Mouse (Mus musculus) limb, embryonic 13.5 days (tissue): ENCODE results near the gene Tmco1. TPM values are rescaled to one million over a fixed set of nuclear protein-coding genes. Genes with fewer than 3 reads are reported as not detected.
A peak's percentile ranks its signal among the peaks of the same experiment; 100 is the strongest.

Experiments
- ATAC-seq: fragments of 200-750 bp; cut with Nextera tagmentation; 2 replicates; pipeline ENCODE4 v1.8.0; 2017; ENCODE audit warnings: low read depth, moderate number of reproducible peaks, moderate TSS enrichment; ENCODE audit not compliant: low FRiP score
- H3K27ac ChIP-seq: fragments of 300-500 bp; sonication (generic); 2 replicates; pipeline ENCODE4 v1.5.1; 2015; ENCODE audit warnings: inconsistent platforms, mild to moderate bottlenecking, moderate library complexity
- H3K27me3 ChIP-seq: fragments of 300-500 bp; sonication (generic); 2 replicates; pipeline ENCODE4 v1.6.1; 2015; ENCODE audit warnings: mild to moderate bottlenecking, inconsistent platforms
- H3K36me3 ChIP-seq: fragments of 300-500 bp; sonication (generic); 2 replicates; pipeline ENCODE4 v1.6.1; 2015; ENCODE audit warnings: inconsistent platforms, mild to moderate bottlenecking, moderate library complexity
- H3K4me1 ChIP-seq: fragments of 300-500 bp; sonication (generic); 2 replicates; pipeline ENCODE4 v1.6.1; 2015; ENCODE audit warnings: inconsistent platforms
- H3K4me2 ChIP-seq: fragments of 300-500 bp; sonication (generic); replicated peaks from 2 replicates; pipeline ENCODE4 v1.6.1; 2015; ENCODE audit warnings: inconsistent platforms, mild to moderate bottlenecking, moderate library complexity
- H3K4me3 ChIP-seq: fragments of 300-500 bp; sonication (generic); 2 replicates; pipeline ENCODE4 v1.5.1; 2015; ENCODE audit warnings: moderate library complexity, mild to moderate bottlenecking, inconsistent platforms
- H3K9ac ChIP-seq: fragments of 300-500 bp; sonication (generic); 2 replicates; pipeline ENCODE4 v1.6.1; 2015; ENCODE audit warnings: mild to moderate bottlenecking, inconsistent platforms
- H3K9me3 ChIP-seq: fragments of 300-500 bp; sonication (generic); 2 replicates; pipeline ENCODE4 v1.6.1; 2016; ENCODE audit warnings: inconsistent platforms
- WGBS: fragments of 180-500 bp; shearing (Covaris S2); methylation state at CpG from one replicate; pipeline ENCODE4 v1.1.7; 2015; 5-methylcytosine and 5-hydroxymethylcytosine counted together
- polyA plus RNA-seq: library from polyadenylated mRNA; unstranded; fragments of >200 nt; fragmentation: Nextera tagmentation; extraction: Ambion mirVana; gene quantifications from 2 replicates; pipeline ENCODE4 v1.2.1, GENCODE M21; 2015

Tmco1 gene
- polyA plus RNA-seq, 1 experiment from 2014 or later: 80.4 TPM

GRCm38 (mm10) chr1:167363322-167363721, 55.1 kb downstream of the Tmco1 start:
- peaks cover 53% of the 10 kb centered on the region for H3K36me3 ChIP-seq
- H3K4me2 ChIP-seq: no peak overlapping the region
- H3K9ac ChIP-seq: no peak overlapping the region
- no peak for ATAC-seq
- WGBS: 46% methylated on average over 5 of the region's 5 CpGs
- H3K27me3 ChIP-seq: no peaks in the 10 kb centered on the region
- no peak overlapping the region for H3K27ac ChIP-seq
- no peak overlapping the region for H3K4me3 ChIP-seq
- H3K4me1 ChIP-seq: 0 out of 2 replicates have a peak, but pooled peaks cover 3% of the 10 kb centered on the region
- H3K9me3 ChIP-seq: no peaks in the 10 kb centered on the region

- Histone ChIP-seq H3K27me3 (no peaks in the 10 kb centered on the region), H3K9ac (no peak overlapping the region), H3K4me2 (no peak overlapping the region), H3K4me3 (no peak overlapping the region), H3K36me3 (peaks cover 44% of the 10 kb centered on the region), H3K9me3 (no peaks in the 10 kb centered on the region), H3K27ac (no peak overlapping the region), H3K4me1 (0 out of 2 replicates have a peak, but pooled peaks cover 3% of the 10 kb centered on the region)
- ATAC-seq: no peak
- 91% methylated on average over 7 of the region's 7 CpGs for WGBS
Measured at GRCm38 (mm10) chr1:167365808-167366207, 57.6 kb downstream of the Tmco1 start.

GRCm38 (mm10) chr1:167366621-167367020, 58.4 kb downstream of the Tmco1 start:
- Histone ChIP-seq H3K27me3 (no peaks in the 10 kb centered on the region), H3K36me3 (peaks cover 37% of the 10 kb centered on the region), H3K4me3 (no peak overlapping the region), H3K9me3 (no peaks in the 10 kb centered on the region), H3K27ac (no peak overlapping the region), H3K4me2 (no peak overlapping the region), H3K4me1 (0 out of 2 replicates have a peak, but pooled peaks cover 3% of the 10 kb centered on the region), H3K9ac (no peak overlapping the region; the same call in 1 of the 2 replicates)
- no peak for ATAC-seq
- 89% methylated on average over 6 of the region's 6 CpGs for WGBS

- no peaks in the 10 kb centered on the region for H3K27me3 ChIP-seq
- no peak overlapping the region for H3K4me3 ChIP-seq
- WGBS: 95% methylated on average over 4 of the region's 4 CpGs
- H3K9ac ChIP-seq: no peak overlapping the region
- ATAC-seq: no peak
- H3K9me3 ChIP-seq: no peaks in the 10 kb centered on the region
- no peak overlapping the region for H3K27ac ChIP-seq
- H3K36me3 ChIP-seq: peaks cover 34% of the 10 kb centered on the region
- H3K4me2 ChIP-seq: no peak overlapping the region
- H3K4me1 ChIP-seq: no peaks in the 10 kb centered on the region
Measured at GRCm38 (mm10) chr1:167368018-167368417, 59.8 kb downstream of the Tmco1 start.

- Histone ChIP-seq H3K27ac (no peak overlapping the region), H3K9me3 (no peaks in the 10 kb centered on the region), H3K4me3 (no peak overlapping the region), H3K4me2 (no peak overlapping the region), H3K36me3 (peaks cover 34% of the 10 kb centered on the region), H3K9ac (no peak overlapping the region), H3K4me1 (no peaks in the 10 kb centered on the region), H3K27me3 (no peaks in the 10 kb centered on the region)
- no peak for ATAC-seq
- WGBS: 85% methylated on average over 7 of the region's 7 CpGs
Measured at GRCm38 (mm10) chr1:167368513-167368912, 60.3 kb downstream of the Tmco1 start.

- Histone ChIP-seq H3K27ac (no peak overlapping the region), H3K36me3 (peaks cover 25% of the 10 kb centered on the region), H3K4me1 (no peaks in the 10 kb centered on the region), H3K27me3 (0 out of 2 replicates have a peak, but pooled peaks cover 3% of the 10 kb centered on the region), H3K4me3 (no peak overlapping the region), H3K9ac (no peak overlapping the region), H3K4me2 (no peak overlapping the region), H3K9me3 (no peaks in the 10 kb centered on the region)
- peak; percentile 13; the same call in 1 of the 2 replicates for ATAC-seq
- 11% methylated on average over 7 of the region's 7 CpGs for WGBS
Measured at GRCm38 (mm10) chr1:167369905-167370304, 61.7 kb downstream of the Tmco1 start.

DNA sequence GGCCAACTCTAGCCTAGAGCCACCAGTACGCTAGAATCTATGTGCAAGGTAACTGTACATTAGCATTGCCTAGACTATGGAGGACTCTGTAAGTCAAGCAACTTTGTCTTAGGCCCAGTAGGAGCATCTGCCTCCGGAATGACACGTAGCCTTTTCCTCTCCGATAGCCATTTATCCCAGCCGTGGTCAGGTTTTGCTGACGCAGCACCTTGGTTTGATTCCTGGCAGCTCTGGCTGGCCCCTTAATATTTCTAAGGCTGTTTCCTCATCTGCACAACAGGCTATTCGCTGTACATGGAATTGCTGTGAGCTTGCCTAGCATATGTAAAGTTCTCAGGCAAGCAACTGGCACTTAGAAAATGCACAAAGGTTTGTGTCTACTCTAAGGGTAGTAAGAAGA, 64.6 kb downstream of the Tmco1 start:
- Histone ChIP-seq H3K9ac (no peak overlapping the region), H3K4me3 (no peak overlapping the region), H3K4me2 (no peak overlapping the region), H3K36me3 (peaks cover 14% of the 10 kb centered on the region), H3K9me3 (no peaks in the 10 kb centered on the region), H3K27ac (no peak overlapping the region), H3K4me1 (peaks cover under 1% of the 10 kb centered on the region; the same call in 1 of the 2 replicates), H3K27me3 (0 out of 2 replicates have a peak, but pooled peaks cover 3% of the 10 kb centered on the region)
- WGBS: 93% methylated on average over 7 of the region's 7 CpGs
- no peak for ATAC-seq

DNA sequence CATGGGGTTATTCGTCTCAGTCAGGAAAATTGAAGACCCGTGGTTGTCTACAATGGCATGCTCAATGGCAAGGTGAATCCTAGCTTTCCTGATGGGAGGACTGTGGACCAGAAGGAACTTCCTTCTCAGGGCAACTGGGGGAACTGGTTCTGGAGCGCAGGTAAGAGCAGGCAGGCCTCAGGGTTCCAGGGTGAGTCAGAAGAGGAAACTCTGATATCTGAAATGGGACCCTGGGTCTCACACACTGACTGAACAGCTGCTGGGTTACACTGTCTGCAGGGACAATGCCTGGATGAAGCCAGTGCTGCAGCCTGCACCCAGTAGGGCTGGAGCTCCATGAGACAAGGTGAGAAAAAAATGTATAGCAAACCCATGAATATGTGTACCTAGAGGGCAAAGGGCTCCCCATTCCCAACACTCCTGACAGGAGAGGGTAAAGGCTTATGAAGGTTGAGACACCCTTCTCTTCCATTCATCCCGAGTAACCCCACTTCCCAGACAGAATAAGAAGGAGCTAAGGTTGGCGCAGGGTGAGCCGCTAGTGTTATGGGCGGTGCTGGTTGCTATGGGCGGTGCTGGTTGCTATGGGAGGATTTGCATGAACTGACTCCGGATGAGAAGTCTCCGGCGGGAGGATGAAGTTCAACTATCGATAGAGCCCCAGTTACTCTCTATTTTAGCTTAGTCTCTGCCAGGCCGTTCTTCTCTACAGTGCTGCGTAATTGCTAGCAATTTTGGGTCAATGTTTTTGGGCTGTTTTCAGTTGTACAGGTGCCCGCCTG, 66.0 kb downstream of the Tmco1 start:
- Histone ChIP-seq H3K4me1 (peaks cover 3% of the 10 kb centered on the region; the same call in 1 of the 2 replicates), H3K27me3 (0 out of 2 replicates have a peak, but pooled peaks cover 3% of the 10 kb centered on the region), H3K27ac (no peak overlapping the region), H3K4me2 (no peak overlapping the region; the same call in 1 of the 2 replicates), H3K9ac (no peak overlapping the region), H3K9me3 (no peaks in the 10 kb centered on the region), H3K4me3 (no peak overlapping the region), H3K36me3 (peaks cover 13% of the 10 kb centered on the region)
- WGBS: 19% methylated on average over 15 of the region's 15 CpGs
- no peak for ATAC-seq

DNA sequence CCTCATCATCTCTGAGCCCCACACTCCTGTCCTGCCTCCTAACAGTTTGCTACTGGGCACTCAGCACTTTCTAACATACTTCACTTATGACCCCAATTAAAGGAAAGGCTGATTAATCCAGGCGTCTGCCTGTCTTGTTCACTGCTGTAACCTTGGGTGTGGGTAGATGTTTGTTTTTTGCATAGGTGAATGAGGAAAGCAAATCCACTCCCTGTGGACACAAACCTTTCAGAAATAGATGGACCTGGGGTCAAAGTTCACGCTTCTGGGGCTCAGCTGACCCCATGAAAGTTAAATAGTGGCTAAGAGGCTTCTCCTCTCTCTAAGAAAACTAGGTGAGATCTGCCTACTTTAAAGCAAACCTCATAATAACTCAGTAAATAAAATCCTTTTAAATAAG, 66.8 kb downstream of the Tmco1 start:
- WGBS: 50% methylated on average over 2 of the region's 2 CpGs

GRCm38 (mm10) chr1:167378019-167378418, 69.8 kb downstream of the Tmco1 start:
- ATAC-seq: no peak
- 47% methylated on average over 6 of the region's 6 CpGs for WGBS
- no peak overlapping the region for H3K9ac ChIP-seq

More for the DNA sequence above, 66.8 kb downstream of the Tmco1 start:
- Histone ChIP-seq H3K9me3 (no peaks in the 10 kb centered on the region), H3K9ac (no peak overlapping the region), H3K36me3 (peaks cover 13% of the 10 kb centered on the region), H3K4me1 (peaks cover 3% of the 10 kb centered on the region; the same call in 1 of the 2 replicates), H3K27ac (no peak overlapping the region), H3K27me3 (0 out of 2 replicates have a peak, but pooled peaks cover 3% of the 10 kb centered on the region), H3K4me3 (no peak overlapping the region), H3K4me2 (no peak overlapping the region)
- ATAC-seq: no peak

GRCm38 (mm10) chr1:167379751-167380150, 71.6 kb downstream of the Tmco1 start:
- Histone ChIP-seq H3K4me3 (no peak overlapping the region), H3K27me3 (no peaks in the 10 kb centered on the region), H3K9ac (no peak overlapping the region), H3K9me3 (no peaks in the 10 kb centered on the region), H3K36me3 (peaks cover 13% of the 10 kb centered on the region), H3K4me1 (peaks cover 3% of the 10 kb centered on the region; the same call in 1 of the 2 replicates), H3K4me2 (no peak overlapping the region), H3K27ac (no peak overlapping the region)
- ATAC-seq: no peak
- 71% methylated on average over 5 of the region's 5 CpGs for WGBS

More at GRCm38 (mm10) chr1:167378019-167378418, 69.8 kb downstream of the Tmco1 start:
- Histone ChIP-seq H3K27ac (no peak overlapping the region), H3K36me3 (peaks cover 13% of the 10 kb centered on the region), H3K9me3 (no peaks in the 10 kb centered on the region), H3K4me1 (peaks cover 3% of the 10 kb centered on the region; the same call in 1 of the 2 replicates), H3K4me2 (no peak overlapping the region), H3K4me3 (no peak overlapping the region), H3K27me3 (0 out of 2 replicates have a peak, but pooled peaks cover 3% of the 10 kb centered on the region)

DNA sequence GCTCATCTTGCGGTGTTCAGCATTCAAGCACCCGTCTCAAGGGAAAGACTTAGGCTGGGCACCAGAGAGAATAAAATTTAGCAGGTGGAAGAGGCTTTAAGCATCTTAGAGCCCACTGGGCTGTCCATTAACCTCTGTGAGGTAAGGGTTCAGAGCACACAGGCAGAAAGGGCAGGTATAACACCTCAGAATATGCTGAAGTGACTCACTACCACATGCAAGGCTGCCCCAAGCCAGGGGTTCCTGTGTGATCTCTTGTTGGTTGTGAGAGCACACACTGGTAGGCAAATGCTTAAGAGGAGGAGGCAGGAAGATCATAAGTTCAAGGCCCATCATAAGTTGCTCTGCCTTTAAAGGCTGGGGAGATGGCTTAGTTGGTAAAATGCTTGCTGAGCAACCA, 72.0 kb downstream of the Tmco1 start:
- Histone ChIP-seq H3K4me1 (peaks cover 3% of the 10 kb centered on the region; the same call in 1 of the 2 replicates), H3K4me2 (no peak overlapping the region), H3K9me3 (no peaks in the 10 kb centered on the region), H3K27ac (no peak overlapping the region), H3K9ac (no peak overlapping the region), H3K27me3 (no peaks in the 10 kb centered on the region), H3K4me3 (no peak overlapping the region), H3K36me3 (peaks cover 13% of the 10 kb centered on the region)
- WGBS: 90% methylated on average over 2 of the region's 2 CpGs
- no peak for ATAC-seq
